Mouse (Mus musculus) thymus, adult 18-20 months (tissue): ENCODE measurements around the gene Mkrn3.

Experiments
- DNase-seq, 2 experiments: peaks; one replicate each; pipeline ENCODE4 v3.0.0; 2022; ENCODE audit warnings: mixed read lengths in 2 of 2

Gene Mkrn3

GRCm38 (mm10) chr7:62419493-62420360 lies at the start of gene Mkrn3:
Gene Mkrn3 (minus strand): TSS chr7:62420139.
- DNase-seq: peak in 1 of 2 experiments; percentile 2

- DNase-seq: peak; percentile 5 to 20
Observed at GRCm38 (mm10) chr7:62463878-62464755, 44.2 kb upstream of the Mkrn3 start, which contains the start of gene Peg12. Gene Peg12 (minus strand): TSS chr7:62464510.

GRCm38 (mm10) chr7:62463007-62463877 lies 43.3 kb upstream of the Mkrn3 start:
- DNase-seq: peak in 1 of 2 experiments; percentile 1

GRCm38 (mm10) chr7:62462229-62463006 lies 42.5 kb upstream of the Mkrn3 start:
- DNase-seq: no peak

- no peak for DNase-seq
Observed at GRCm38 (mm10) chr7:62452353-62452752, 32.4 kb upstream of the Mkrn3 start.

- DNase-seq: no peak
Observed at GRCm38 (mm10) chr7:62445431-62446165, 25.7 kb upstream of the Mkrn3 start.

- DNase-seq: no peak
Observed at GRCm38 (mm10) chr7:62436394-62436793, 16.5 kb upstream of the Mkrn3 start.

GRCm38 (mm10) chr7:62433243-62433642 lies 13.3 kb upstream of the Mkrn3 start:
- no peak for DNase-seq

GRCm38 (mm10) chr7:62428337-62428736 lies 8.4 kb upstream of the Mkrn3 start:
- no peak for DNase-seq

GRCm38 (mm10) chr7:62423210-62423609 lies 3.3 kb upstream of the Mkrn3 start:
- DNase-seq: no peak

- DNase-seq: no peak
Observed at GRCm38 (mm10) chr7:62420566-62420965, 627 bp upstream of the Mkrn3 start.

GRCm38 (mm10) chr7:62419105-62419492 lies 840 bp downstream of the Mkrn3 start:
- DNase-seq: no peak

GRCm38 (mm10) chr7:62418346-62418745 lies 1.6 kb downstream of the Mkrn3 start:
- DNase-seq: no peak

- no peak for DNase-seq
Observed at GRCm38 (mm10) chr7:62416173-62416572, 3.8 kb downstream of the Mkrn3 start.

GRCm38 (mm10) chr7:62415222-62415621 lies 4.7 kb downstream of the Mkrn3 start:
- DNase-seq: no peak

- no peak for DNase-seq
Observed at GRCm38 (mm10) chr7:62407803-62408202, 12.1 kb downstream of the Mkrn3 start.

GRCm38 (mm10) chr7:62406573-62407050 lies 13.3 kb downstream of the Mkrn3 start:
- no peak for DNase-seq

- DNase-seq: no peak
Observed at GRCm38 (mm10) chr7:62392202-62392601, 27.7 kb downstream of the Mkrn3 start.

- DNase-seq: no peak
Observed at GRCm38 (mm10) chr7:62388291-62388690, 31.6 kb downstream of the Mkrn3 start.

GRCm38 (mm10) chr7:62382391-62382790 lies 37.5 kb downstream of the Mkrn3 start:
- no peak for DNase-seq

GRCm38 (mm10) chr7:62378529-62378928 lies 41.4 kb downstream of the Mkrn3 start:
- no peak for DNase-seq
